Mouse (Mus musculus): ENCODE results near the gene Nog. TPM values are rescaled to one million over a fixed set of nuclear protein-coding genes. Genes with fewer than 3 reads are reported as not detected.

Gene Nog
- total and polyA plus RNA-seq, 3 experiments, result not detected

GRCm38 (mm10) chr11:89318324-89318723 lies 16.2 kb upstream of the Nog start:
- TF ChIP-seq MYC (IDR thresholded peaks at IDR 0.05; ENCODE audit: low read depth, low read length) (no peak), HCFC1 (IDR thresholded peaks at IDR 0.05; ENCODE audit: low read depth, low read length) (no peak), KAT2A (IDR thresholded peaks at IDR 0.05; ENCODE audit: insufficient replicate concordance, low read length) (no peak), ZC3H11A (IDR thresholded peaks at IDR 0.05; ENCODE audit: low read depth, low read length) (no peak)
- no peak overlapping the region for H3K9ac ChIP-seq (ENCODE audit: insufficient read depth, low read depth)
- DNase-seq (ENCODE audit: extremely low read depth), result no peak
- dilution Hi-C loops (cut with MboI; ENCODE audit: extremely low pct_ligation_motif_present, extremely low pct_unique_long_range_greater_than_20kb, low sequenced_read_pairs), result no loop called here
- peaks cover 0 to 8% of the 10 kb centered on the region in 2 experiments; a peak in 1 of 4 replicates for H3K4me1 ChIP-seq (ENCODE audit: control insufficient read depth in 1 of 2, insufficient read depth in 2 of 2)
- in situ Hi-C loops (cut with MboI; ENCODE audit: low pct_ligation_motif_present, low pct_unique_long_range_greater_than_20kb, low sequenced_read_pairs), result no loop called here
- H3K9me3 ChIP-seq (replicated peaks; ENCODE audit: low read length), result no peaks in the 10 kb centered on the region
- H3K27me3 ChIP-seq (replicated peaks), result no peaks in the 10 kb centered on the region
- no peaks in the 10 kb centered on the region for H3K79me2 ChIP-seq (replicated peaks; ENCODE audit: control insufficient read depth, extremely low read depth, insufficient read depth, poor library complexity, severe bottlenecking)
- no peak overlapping the region for H3K4me3 ChIP-seq (replicated peaks in 1 of 3; ENCODE audit: low read depth in 2 of 3, low read length in 2 of 3, poor library complexity in 1 of 3)
- no peak overlapping the region for H3K4me2 ChIP-seq (ENCODE audit: insufficient read depth, low read depth, poor library complexity, severe bottlenecking)
- no peak overlapping the region for H3K27ac ChIP-seq (ENCODE audit: insufficient read depth, low read depth)
- H3K36me3 ChIP-seq (replicated peaks in 1 of 2; ENCODE audit: control insufficient read depth in 1 of 2, insufficient read depth in 1 of 2, low read length in 1 of 2), result no peaks in the 10 kb centered on the region

DNA sequence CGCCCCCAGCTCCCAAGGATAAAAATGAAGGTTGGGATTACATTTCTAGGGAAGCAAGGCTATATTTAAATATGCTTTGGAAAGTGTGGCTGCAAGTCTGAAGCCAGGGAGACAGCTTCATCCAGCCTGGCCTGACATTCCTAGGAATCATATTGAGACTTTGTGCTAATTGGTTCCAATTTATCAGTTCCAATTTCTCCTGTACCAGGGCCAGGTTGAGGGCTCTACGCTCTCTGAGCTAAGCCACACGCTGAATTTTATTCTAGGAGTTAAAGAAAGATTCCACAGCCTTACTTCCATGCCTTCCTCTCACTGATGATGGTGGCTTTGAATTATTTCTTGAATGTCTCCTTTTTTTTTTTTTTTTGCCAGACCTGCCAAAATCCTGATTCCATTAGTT lies 15.6 kb upstream of the Nog start:
- Histone ChIP-seq H3K27me3 (replicated peaks) (no peaks in the 10 kb centered on the region), H3K4me2 (ENCODE audit: insufficient read depth, low read depth, poor library complexity, severe bottlenecking) (no peak overlapping the region), H3K79me2 (replicated peaks; ENCODE audit: control insufficient read depth, extremely low read depth, insufficient read depth, poor library complexity, severe bottlenecking) (no peaks in the 10 kb centered on the region), H3K27ac (ENCODE audit: insufficient read depth, low read depth) (no peak overlapping the region), H3K4me1 (ENCODE audit: control insufficient read depth in 1 of 2, insufficient read depth in 2 of 2) (peaks cover 0 to 8% of the 10 kb centered on the region in 2 experiments; a peak in 1 of 4 replicates), H3K4me3 (replicated peaks in 1 of 3; ENCODE audit: low read depth in 2 of 3, low read length in 2 of 3, poor library complexity in 1 of 3) (no peak overlapping the region), H3K36me3 (replicated peaks in 1 of 2; ENCODE audit: control insufficient read depth in 1 of 2, insufficient read depth in 1 of 2, low read length in 1 of 2) (no peaks in the 10 kb centered on the region), H3K9ac (ENCODE audit: insufficient read depth, low read depth) (no peak overlapping the region), H3K9me3 (replicated peaks; ENCODE audit: low read length) (no peaks in the 10 kb centered on the region)
- dilution Hi-C loops (cut with MboI; ENCODE audit: extremely low pct_ligation_motif_present, extremely low pct_unique_long_range_greater_than_20kb, low sequenced_read_pairs) (no loop called here), in situ Hi-C loops (cut with MboI; ENCODE audit: low pct_ligation_motif_present, low pct_unique_long_range_greater_than_20kb, low sequenced_read_pairs) (no loop called here)
- no peak for TF ChIP-seq KAT2A (IDR thresholded peaks at IDR 0.05; ENCODE audit: insufficient replicate concordance, low read length)
- TF ChIP-seq NELFE (IDR thresholded peaks at IDR 0.05; ENCODE audit: low read depth, low read length), result no peak
- TF ChIP-seq BHLHE40 (IDR thresholded peaks at IDR 0.05; ENCODE audit: low read depth, low read length), result no peak
- TF ChIP-seq POLR2A (IDR thresholded peaks at IDR 0.05; ENCODE audit: low read depth, low read length), result no peak
- no peak for TF ChIP-seq POLR2AphosphoS2 (IDR thresholded peaks at IDR 0.05; ENCODE audit: low read depth, low read length)
- no peak for TF ChIP-seq MAZ (IDR thresholded peaks at IDR 0.05; ENCODE audit: low read depth, low read length)
- TF ChIP-seq TCF12 (IDR thresholded peaks at IDR 0.05; ENCODE audit: low read depth, low read length), result no peak
- no peak for TF ChIP-seq SIN3A (IDR thresholded peaks at IDR 0.05; ENCODE audit: low read length)
- no peak for DNase-seq (ENCODE audit: extremely low read depth)

- H3K79me2 ChIP-seq (replicated peaks; ENCODE audit: control insufficient read depth, extremely low read depth, insufficient read depth, poor library complexity, severe bottlenecking), result no peaks in the 10 kb centered on the region
- H3K4me3 ChIP-seq (replicated peaks in 1 of 3; ENCODE audit: low read depth in 2 of 3, low read length in 2 of 3, poor library complexity in 1 of 3), result no peak overlapping the region
- no peak for DNase-seq (ENCODE audit: extremely low read depth)
- H3K9me3 ChIP-seq (replicated peaks; ENCODE audit: low read length), result no peaks in the 10 kb centered on the region
- no peak for TF ChIP-seq ZC3H11A (IDR thresholded peaks at IDR 0.05; ENCODE audit: low read depth, low read length)
- H3K27me3 ChIP-seq (replicated peaks), result no peaks in the 10 kb centered on the region
- in situ Hi-C loops (cut with MboI; ENCODE audit: low pct_ligation_motif_present, low pct_unique_long_range_greater_than_20kb, low sequenced_read_pairs), result no loop called here
- no peaks in the 10 kb centered on the region for H3K36me3 ChIP-seq (replicated peaks in 1 of 2; ENCODE audit: control insufficient read depth in 1 of 2, insufficient read depth in 1 of 2, low read length in 1 of 2)
- dilution Hi-C loops (cut with MboI; ENCODE audit: extremely low pct_ligation_motif_present, extremely low pct_unique_long_range_greater_than_20kb, low sequenced_read_pairs), result no loop called here
- H3K9ac ChIP-seq (ENCODE audit: insufficient read depth, low read depth), result no peak overlapping the region
- H3K27ac ChIP-seq (ENCODE audit: insufficient read depth, low read depth), result no peak overlapping the region
- H3K4me1 ChIP-seq (ENCODE audit: control insufficient read depth in 1 of 2, insufficient read depth in 2 of 2), result peaks cover 2 to 18% of the 10 kb centered on the region in 2 experiments; a peak in 2 of 4 replicates
- no peak overlapping the region for H3K4me2 ChIP-seq (ENCODE audit: insufficient read depth, low read depth, poor library complexity, severe bottlenecking)
These were observed 12.2 kb upstream of the Nog start for GRCm38 (mm10) chr11:89314374-89314773.
